Mouse (Mus musculus) midbrain, embryonic 13.5 days (tissue): ENCODE data around the gene Zbtb16. TPM values are rescaled to one million over a fixed set of nuclear protein-coding genes. Genes with fewer than 3 reads are reported as not detected.
A peak's percentile ranks its signal among the peaks of the same experiment; 100 is the strongest.

Experiments used
- ATAC-seq: fragments of 200-750 bp; cut with Nextera tagmentation; 2 replicates; pipeline ENCODE4 v1.8.0; 2017; ENCODE audit warnings: mild to moderate bottlenecking, moderate TSS enrichment, moderate library complexity
- H3K27ac ChIP-seq: fragments of 300-500 bp; sonication (generic); 2 replicates; pipeline ENCODE4 v1.5.1; 2015; ENCODE audit warnings: inconsistent platforms, mild to moderate bottlenecking, moderate library complexity
- H3K27me3 ChIP-seq: fragments of 300-500 bp; sonication (generic); 2 replicates; pipeline ENCODE4 v1.6.1; 2015; ENCODE audit warnings: mild to moderate bottlenecking, inconsistent platforms
- H3K36me3 ChIP-seq: fragments of 300-500 bp; sonication (generic); 2 replicates; pipeline ENCODE4 v1.6.1; 2015; ENCODE audit warnings: mild to moderate bottlenecking, inconsistent platforms
- H3K4me1 ChIP-seq: fragments of 300-500 bp; sonication (generic); replicated peaks from 2 replicates; pipeline ENCODE4 v1.6.1; 2015; ENCODE audit warnings: inconsistent platforms
- H3K4me2 ChIP-seq: fragments of 300-500 bp; sonication (generic); replicated peaks from 2 replicates; pipeline ENCODE4 v1.6.1; 2015; ENCODE audit warnings: moderate library complexity, mild to moderate bottlenecking, inconsistent platforms
- H3K4me3 ChIP-seq: fragments of 300-500 bp; sonication (generic); replicated peaks from 2 replicates; pipeline ENCODE4 v1.5.1; 2015; ENCODE audit warnings: mild to moderate bottlenecking, inconsistent platforms
- H3K9ac ChIP-seq: fragments of 300-500 bp; sonication (generic); replicated peaks from 2 replicates; pipeline ENCODE4 v1.6.1; 2015; ENCODE audit warnings: mild to moderate bottlenecking, inconsistent platforms
- H3K9me3 ChIP-seq: fragments of 300-500 bp; sonication (generic); 2 replicates; pipeline ENCODE4 v1.6.1; 2016; ENCODE audit warnings: mild to moderate bottlenecking, inconsistent platforms
- WGBS: fragments of 180-500 bp; shearing (Covaris S2); methylation state at CpG from one replicate; pipeline ENCODE4 v1.1.7; 2015; 5-methylcytosine and 5-hydroxymethylcytosine counted together
- polyA plus RNA-seq: library from polyadenylated mRNA; unstranded; fragments of >200 nt; fragmentation: Nextera tagmentation; extraction: Ambion mirVana; gene quantifications from 2 replicates; pipeline ENCODE4 v1.2.1, GENCODE M21; 2015

The Zbtb16 gene
- polyA plus RNA-seq, 1 experiment from 2014 or later, result 6.8 TPM

DNA sequence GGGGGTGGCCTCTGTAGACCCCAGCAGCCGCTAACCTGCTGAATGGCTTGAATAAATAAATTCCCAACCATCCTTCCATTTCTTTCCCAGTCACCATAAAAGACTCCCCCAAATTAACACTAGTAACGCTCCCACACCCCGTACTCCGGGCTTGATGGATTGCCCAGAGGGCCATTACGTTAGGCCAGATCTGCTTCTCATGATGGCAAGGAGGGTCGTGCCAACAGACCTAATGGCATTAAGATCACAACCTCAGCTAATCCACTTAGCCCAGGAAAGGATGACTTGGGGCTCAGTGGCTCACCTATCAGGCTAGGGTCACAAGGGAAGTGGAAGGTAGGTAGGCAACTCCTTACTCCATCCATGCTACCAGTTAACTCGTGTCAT, 12.7 kb downstream of the Zbtb16 start:
- no peak overlapping the region for H3K27ac ChIP-seq
- H3K4me2 ChIP-seq, result peak overlapping the region; percentile 19
- no peaks in the 10 kb centered on the region for H3K36me3 ChIP-seq
- H3K9ac ChIP-seq, result no peak overlapping the region
- peaks cover 46% of the 10 kb centered on the region for H3K4me1 ChIP-seq
- ATAC-seq, result 0 out of 2 replicates have a peak, but pooled peaks have one; percentile 32
- H3K27me3 ChIP-seq, result 0 out of 2 replicates have a peak, but pooled peaks cover 7% of the 10 kb centered on the region
- no peak overlapping the region for H3K4me3 ChIP-seq
- no peaks in the 10 kb centered on the region for H3K9me3 ChIP-seq
- WGBS, result 25% methylated on average over 7 of the region's 7 CpGs

DNA sequence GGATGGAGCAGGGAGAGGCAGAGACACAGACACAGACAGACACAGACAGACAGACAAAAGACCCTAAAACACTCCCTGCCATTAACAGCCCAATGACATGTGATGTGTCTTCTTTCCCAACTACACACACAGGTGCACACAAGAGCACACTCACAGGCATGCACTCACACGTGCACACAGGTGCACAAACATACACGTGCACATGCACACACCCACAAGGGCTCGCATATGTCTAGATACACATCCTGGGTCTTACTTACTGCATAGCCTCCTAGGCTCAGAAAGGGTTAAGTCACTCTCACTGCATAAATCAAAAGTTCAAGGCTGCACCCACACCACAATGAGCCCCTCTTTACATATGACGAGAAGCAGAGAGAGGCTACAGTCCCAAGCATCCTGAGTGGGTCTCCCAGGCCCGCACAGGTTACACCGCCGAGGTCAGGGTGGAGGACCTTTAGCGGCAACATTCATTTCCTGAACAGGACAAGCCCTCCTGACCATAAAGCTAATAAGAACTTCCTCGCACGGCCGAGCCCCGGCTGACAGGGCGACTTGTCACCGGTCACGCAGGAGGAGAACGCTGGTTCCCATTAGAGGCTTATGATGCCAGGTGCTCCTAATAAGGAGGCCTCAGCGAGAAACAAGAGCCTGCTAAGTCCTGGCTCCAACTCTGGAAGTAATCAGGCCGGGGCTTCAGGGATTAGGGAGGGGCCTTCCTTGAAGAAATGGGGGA, 13.3 kb downstream of the Zbtb16 start:
- ATAC-seq, result peak; percentile 69; the same call in 1 of the 2 replicates

DNA sequence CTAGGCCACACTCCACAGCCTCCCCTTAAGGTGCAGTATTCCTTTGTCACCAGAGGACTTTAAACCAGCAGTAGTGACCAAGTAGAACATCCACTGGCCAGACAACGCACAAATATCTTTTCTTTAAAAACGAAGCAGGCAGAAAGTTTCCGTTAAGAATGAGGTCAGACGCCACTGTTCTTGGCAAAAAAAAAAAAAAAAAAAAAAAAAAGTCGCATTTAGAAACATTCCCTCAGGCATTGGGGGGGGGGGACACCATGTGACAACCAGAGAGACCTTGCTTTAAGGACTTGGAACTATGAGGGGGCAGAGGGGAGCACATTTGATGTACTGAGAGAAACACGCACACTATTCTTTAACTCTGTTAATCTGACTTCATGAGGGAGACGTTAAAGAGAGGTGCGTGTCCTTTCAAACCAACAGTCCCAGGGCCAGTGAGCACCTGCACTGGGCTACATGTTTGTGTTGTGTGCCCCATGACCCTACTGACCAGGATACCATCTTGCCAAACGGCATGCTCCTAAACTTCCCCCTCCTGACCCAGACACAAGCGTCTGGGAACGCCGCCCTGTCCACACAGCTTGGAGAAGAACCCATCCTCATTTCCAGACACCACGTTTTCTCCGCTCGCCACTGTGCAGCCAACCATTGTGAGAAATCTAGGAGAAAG, 14.0 kb downstream of the Zbtb16 start:
- Histone ChIP-seq H3K9me3 (no peaks in the 10 kb centered on the region), H3K4me2 (no peak overlapping the region), H3K4me3 (no peak overlapping the region), H3K27me3 (0 out of 2 replicates have a peak, but pooled peaks cover 7% of the 10 kb centered on the region), H3K9ac (no peak overlapping the region), H3K27ac (no peak overlapping the region), H3K36me3 (no peaks in the 10 kb centered on the region), H3K4me1 (peaks cover 46% of the 10 kb centered on the region)
- 63% methylated on average over 15 of the region's 15 CpGs for WGBS
- no peak for ATAC-seq

More for the DNA sequence above, 13.3 kb downstream of the Zbtb16 start:
- peak overlapping the region; percentile 19 for H3K4me2 ChIP-seq
- H3K9ac ChIP-seq, result no peak overlapping the region
- no peak overlapping the region for H3K4me3 ChIP-seq
- 22% methylated on average over 18 of the region's 18 CpGs for WGBS
- 0 out of 2 replicates have a peak, but pooled peaks cover 7% of the 10 kb centered on the region for H3K27me3 ChIP-seq
- peaks cover 46% of the 10 kb centered on the region for H3K4me1 ChIP-seq
- no peaks in the 10 kb centered on the region for H3K9me3 ChIP-seq
- no peaks in the 10 kb centered on the region for H3K36me3 ChIP-seq
- H3K27ac ChIP-seq, result no peak overlapping the region

DNA sequence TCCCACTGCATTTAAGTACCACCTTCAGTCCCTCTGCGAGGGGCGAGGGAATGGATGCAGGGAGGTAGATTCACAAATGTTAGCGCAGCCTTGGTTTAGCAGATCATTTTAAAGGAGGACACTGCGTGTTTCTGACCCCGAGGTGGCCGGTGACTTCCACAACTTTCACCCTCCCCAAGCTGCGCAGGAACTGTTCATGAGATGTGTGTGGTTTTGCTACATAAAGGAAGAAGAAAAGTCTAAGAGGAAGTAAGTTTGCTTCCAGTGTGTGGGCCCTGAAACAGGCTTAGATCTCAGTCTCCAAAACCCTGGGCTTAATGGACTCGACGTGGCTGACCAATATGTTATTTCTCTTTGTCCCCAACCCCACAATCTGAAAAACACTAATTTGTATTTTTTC, 14.6 kb downstream of the Zbtb16 start:
- 83% methylated on average over 9 of the region's 9 CpGs for WGBS
- Histone ChIP-seq H3K27me3 (0 out of 2 replicates have a peak, but pooled peaks cover 7% of the 10 kb centered on the region), H3K4me3 (no peak overlapping the region), H3K9me3 (no peaks in the 10 kb centered on the region), H3K9ac (no peak overlapping the region), H3K4me2 (no peak overlapping the region), H3K27ac (no peak overlapping the region), H3K4me1 (peaks cover 46% of the 10 kb centered on the region), H3K36me3 (no peaks in the 10 kb centered on the region)
- ATAC-seq, result no peak

DNA sequence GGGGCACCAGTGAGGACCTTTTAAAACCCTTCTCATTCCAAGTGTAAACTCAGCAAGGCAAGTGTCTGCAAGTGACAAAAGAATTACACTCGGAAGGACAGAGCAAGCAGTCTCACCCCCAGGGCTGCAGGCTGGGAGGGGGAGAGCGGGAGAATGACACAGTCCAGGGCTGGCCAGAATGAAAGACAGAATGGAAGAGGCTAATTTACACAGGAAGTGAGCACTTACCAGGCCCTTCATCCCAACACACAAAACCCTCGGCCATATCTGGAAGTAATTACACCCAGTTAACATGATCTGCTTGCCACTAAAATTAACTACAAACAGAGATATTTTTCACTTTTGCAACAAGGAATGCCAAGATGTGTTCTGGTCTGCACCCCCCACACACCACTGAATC, 15.2 kb downstream of the Zbtb16 start:
- ATAC-seq, result no peak
- Histone ChIP-seq H3K27me3 (0 out of 2 replicates have a peak, but pooled peaks cover 7% of the 10 kb centered on the region), H3K4me3 (no peak overlapping the region), H3K4me1 (peaks cover 46% of the 10 kb centered on the region), H3K36me3 (no peaks in the 10 kb centered on the region), H3K4me2 (no peak overlapping the region), H3K9ac (no peak overlapping the region), H3K27ac (no peak overlapping the region), H3K9me3 (no peaks in the 10 kb centered on the region)
- 29% methylated on average over 3 of the region's 3 CpGs for WGBS

DNA sequence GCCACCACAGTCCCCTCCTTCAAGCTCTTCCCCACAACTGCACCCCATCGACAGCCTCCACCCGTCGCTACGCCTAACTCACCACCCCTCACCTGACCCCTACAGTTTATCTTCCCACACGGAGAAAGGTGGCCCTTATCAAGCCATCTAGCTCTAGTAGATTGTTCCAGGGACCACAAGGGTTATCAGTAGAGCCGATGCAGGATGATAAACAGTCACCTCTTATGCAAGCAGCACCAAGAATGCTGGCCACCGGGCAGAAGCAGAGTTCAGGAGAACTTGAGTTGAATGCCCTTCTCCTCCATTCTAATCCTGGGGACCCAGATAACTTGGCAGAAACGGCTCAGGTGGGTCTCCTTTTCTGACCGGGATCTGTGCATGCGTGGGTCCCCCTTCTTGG, 16.3 kb downstream of the Zbtb16 start:
- H3K36me3 ChIP-seq, result no peaks in the 10 kb centered on the region
- WGBS, result 93% methylated on average over 10 of the region's 10 CpGs
- ATAC-seq, result no peak
- no peak overlapping the region for H3K4me2 ChIP-seq
- H3K4me1 ChIP-seq, result peaks cover 45% of the 10 kb centered on the region
- H3K9ac ChIP-seq, result no peak overlapping the region
- H3K9me3 ChIP-seq, result no peaks in the 10 kb centered on the region
- no peak overlapping the region for H3K27ac ChIP-seq
- H3K4me3 ChIP-seq, result no peak overlapping the region
- H3K27me3 ChIP-seq, result 0 out of 2 replicates have a peak, but pooled peaks cover 3% of the 10 kb centered on the region

DNA sequence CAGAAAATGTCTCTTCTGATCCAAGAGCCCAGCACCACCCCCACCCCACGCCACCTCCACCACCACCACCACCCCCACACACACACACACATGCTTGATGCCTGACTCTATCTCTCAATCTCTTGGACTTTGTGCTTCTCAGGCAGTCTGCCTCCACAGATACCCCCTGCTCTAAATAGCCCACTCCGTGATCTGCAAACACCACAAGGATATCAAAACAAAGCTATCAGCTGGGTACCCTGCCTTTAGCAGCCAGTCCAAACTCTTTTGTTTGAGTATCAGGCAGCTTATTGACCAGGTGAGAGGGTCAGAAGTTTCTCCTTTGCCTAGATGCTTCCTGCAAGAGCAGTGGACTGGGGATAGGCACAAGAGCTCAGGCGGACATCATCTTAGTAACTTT, 16.9 kb downstream of the Zbtb16 start:
- Histone ChIP-seq H3K4me2 (no peak overlapping the region), H3K4me1 (peaks cover 43% of the 10 kb centered on the region), H3K9me3 (no peaks in the 10 kb centered on the region), H3K27ac (no peak overlapping the region), H3K36me3 (no peaks in the 10 kb centered on the region), H3K27me3 (0 out of 2 replicates have a peak, but pooled peaks cover 3% of the 10 kb centered on the region), H3K4me3 (no peak overlapping the region), H3K9ac (no peak overlapping the region)
- no peak for ATAC-seq
- WGBS, result 82% methylated on average over 3 of the region's 3 CpGs

DNA sequence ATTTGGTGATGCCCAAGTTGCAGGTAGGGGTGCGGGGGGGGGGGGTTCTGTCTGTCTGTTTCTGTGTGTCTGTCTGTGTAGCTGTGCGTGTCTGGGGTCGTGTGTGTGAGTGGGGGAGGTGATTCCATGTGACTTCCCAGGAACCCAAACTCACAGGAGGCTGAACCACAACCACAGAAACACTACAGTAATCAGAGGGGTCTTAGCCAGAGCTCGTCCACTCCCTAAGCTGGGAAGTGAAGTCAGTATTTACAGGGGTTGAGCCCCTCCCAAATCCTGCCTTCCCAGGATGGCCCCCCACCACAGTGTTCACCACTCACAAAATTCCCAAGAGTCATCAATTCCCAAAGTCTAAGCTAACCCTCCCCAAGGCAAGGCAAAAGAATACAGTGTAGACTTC, 18.1 kb downstream of the Zbtb16 start:
- Histone ChIP-seq H3K9ac (no peak overlapping the region), H3K36me3 (no peaks in the 10 kb centered on the region), H3K4me3 (no peak overlapping the region), H3K27me3 (no peaks in the 10 kb centered on the region), H3K4me1 (peaks cover 42% of the 10 kb centered on the region), H3K27ac (no peak overlapping the region), H3K4me2 (no peak overlapping the region), H3K9me3 (no peaks in the 10 kb centered on the region)
- no peak for ATAC-seq
- 92% methylated on average over 4 of the region's 4 CpGs for WGBS

DNA sequence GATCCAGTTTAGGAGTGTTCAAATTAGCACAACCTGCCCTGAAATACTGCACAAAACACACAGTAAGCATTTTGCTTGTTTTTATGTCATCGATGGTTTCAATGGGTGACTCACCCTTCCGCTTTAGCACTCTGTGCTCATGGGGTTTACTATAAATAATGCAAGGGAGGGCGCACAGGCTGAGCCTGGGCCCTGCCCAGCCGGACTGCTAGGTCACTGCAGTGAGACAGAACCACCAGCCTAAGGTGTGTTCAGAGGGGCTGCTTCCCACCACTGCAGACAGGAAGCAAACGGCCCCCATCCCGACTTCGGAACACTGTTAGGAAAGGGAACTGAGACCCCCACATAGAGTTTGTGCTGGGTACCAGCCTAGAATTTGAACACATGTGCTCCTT, 18.6 kb downstream of the Zbtb16 start:
- no peak for ATAC-seq
- no peak overlapping the region for H3K4me3 ChIP-seq
- WGBS, result 87% methylated on average over 7 of the region's 7 CpGs

DNA sequence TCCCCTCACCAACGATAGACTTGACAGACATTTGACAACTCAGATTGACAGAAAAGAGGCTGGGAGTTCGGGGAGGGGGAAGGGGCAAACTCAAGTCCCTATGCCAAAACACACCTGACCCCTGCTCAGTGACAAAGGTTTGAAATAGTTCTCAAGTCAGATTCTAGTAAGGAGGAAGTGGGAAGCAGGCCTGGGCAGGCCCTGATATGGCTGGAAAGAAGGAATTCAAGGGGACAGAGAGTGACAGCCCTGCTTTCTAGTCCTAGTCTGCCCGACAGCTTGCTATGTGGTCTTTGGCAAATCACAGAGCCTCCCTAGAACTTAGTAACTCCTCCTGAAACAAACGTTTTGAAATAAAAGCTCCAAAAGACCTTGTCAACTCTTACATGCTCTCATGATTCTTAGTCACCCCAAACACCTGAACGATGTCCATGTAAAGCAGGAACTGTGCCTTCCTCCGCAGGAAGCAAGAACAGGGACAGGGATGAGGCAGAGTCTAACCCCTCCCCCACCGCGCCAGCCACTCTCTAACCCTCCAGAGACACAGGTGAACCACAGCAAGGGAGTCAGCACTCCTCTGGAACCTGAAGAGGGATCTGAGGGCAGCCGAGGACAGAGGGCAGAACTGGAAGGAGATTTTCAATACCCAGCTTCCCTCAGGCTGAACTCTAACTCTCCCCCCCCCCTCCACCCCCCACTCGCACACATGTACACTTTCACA, 19.2 kb downstream of the Zbtb16 start:
- H3K4me1 ChIP-seq, result peaks cover 34% of the 10 kb centered on the region
- H3K9ac ChIP-seq, result no peak overlapping the region
- H3K27ac ChIP-seq, result no peak overlapping the region
- H3K9me3 ChIP-seq, result no peaks in the 10 kb centered on the region
- H3K27me3 ChIP-seq, result no peaks in the 10 kb centered on the region
- no peak overlapping the region for H3K4me2 ChIP-seq
- no peak for ATAC-seq
- WGBS, result 68% methylated on average over 10 of the region's 10 CpGs
- H3K4me3 ChIP-seq, result no peak overlapping the region
- H3K36me3 ChIP-seq, result no peaks in the 10 kb centered on the region

More for the DNA sequence above, 18.6 kb downstream of the Zbtb16 start:
- no peaks in the 10 kb centered on the region for H3K9me3 ChIP-seq
- no peak overlapping the region for H3K27ac ChIP-seq
- no peaks in the 10 kb centered on the region for H3K36me3 ChIP-seq
- H3K4me2 ChIP-seq, result no peak overlapping the region
- H3K4me1 ChIP-seq, result peaks cover 37% of the 10 kb centered on the region
- H3K9ac ChIP-seq, result no peak overlapping the region
- no peaks in the 10 kb centered on the region for H3K27me3 ChIP-seq

DNA sequence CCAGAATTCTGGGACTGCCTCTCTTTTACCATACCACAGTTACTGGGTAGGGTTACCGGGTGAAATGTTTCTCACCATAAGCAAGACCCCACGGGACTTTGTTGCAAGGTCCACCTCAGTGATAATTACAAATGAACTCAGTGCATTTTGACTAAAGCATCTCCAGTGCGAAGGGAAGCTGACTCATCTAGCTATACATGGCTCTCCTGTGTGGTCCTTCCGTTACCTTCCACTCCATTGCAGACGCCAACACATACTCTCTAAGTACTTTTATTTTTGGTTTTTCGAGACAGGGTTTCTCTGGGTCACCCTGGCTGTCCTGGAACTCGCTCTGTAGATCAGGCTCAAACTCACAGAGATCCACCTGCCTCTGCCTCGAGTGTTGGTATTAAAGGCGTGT, 19.9 kb downstream of the Zbtb16 start:
- WGBS, result 95% methylated on average over 9 of the region's 9 CpGs
- Histone ChIP-seq H3K4me1 (peaks cover 28% of the 10 kb centered on the region), H3K27me3 (no peaks in the 10 kb centered on the region)

More for the DNA sequence above, 19.9 kb downstream of the Zbtb16 start:
- Histone ChIP-seq H3K27ac (no peak overlapping the region), H3K4me3 (no peak overlapping the region), H3K9me3 (no peaks in the 10 kb centered on the region), H3K36me3 (no peaks in the 10 kb centered on the region), H3K9ac (no peak overlapping the region), H3K4me2 (no peak overlapping the region)
- no peak for ATAC-seq
